In genomic region chr13:109752236-109752863, GRCm38 (mm10) we compare ENCODE assay signal across 13 mouse cellular contexts.
DNase-seq lines count a peak whose midpoint lies in the region; ATAC-seq lines count a peak whose summit lies in the region.
"Had no signal": no experiment of that assay in that cellular context is flagged by ENCODE, and none has a peak within 500 bp of the region (broad histone marks: within the 10 kb centered on the region; RNA-seq: fewer than 3 reads in every experiment).

No protein-coding gene starts in this region.

- H3K4me3 ChIP-seq in limb, embryonic 12.5 days (replicated peaks) = no peak overlapping the region
- no peak overlapping the region for H3K4me3 ChIP-seq in limb, embryonic 10.5 days
- H3K4me3 ChIP-seq in neural tube, embryonic 14.5 days (ENCODE audit: low read depth, low read length) = no peak overlapping the region
- H3K4me3 ChIP-seq: embryonic facial prominence, embryonic 12.5 days; lung, embryonic 15.5 days had no signal

- H3K4me1 ChIP-seq in limb, embryonic 12.5 days (replicated peaks) = peaks cover 8% of the 10 kb centered on the region; the same call in 1 of the 2 replicates
- peaks cover 6% of the 10 kb centered on the region; the same call in 1 of the 2 replicates for H3K4me1 ChIP-seq in limb, embryonic 10.5 days
- no peaks in the 10 kb centered on the region for H3K4me1 ChIP-seq in neural tube, embryonic 14.5 days (ENCODE audit: control insufficient read depth, insufficient read depth, low read length)
- H3K4me1 ChIP-seq: embryonic facial prominence, embryonic 12.5 days; lung, embryonic 15.5 days had no signal

- WGBS in limb, embryonic 12.5 days = 21% methylated on average over 8 of the region's 8 CpGs
- 28% methylated on average over 8 of the region's 8 CpGs for WGBS in limb, embryonic 10.5 days
- WGBS in neural tube, embryonic 14.5 days = 15% methylated on average over 8 of the region's 8 CpGs

- H3K27ac ChIP-seq in limb, embryonic 12.5 days = peak overlapping the region; percentile 20; the same call in 1 of the 2 replicates
- no peak overlapping the region for H3K27ac ChIP-seq in limb, embryonic 10.5 days
- peak overlapping the region; percentile 12; the same call in 1 of the 2 replicates for H3K27ac ChIP-seq in neural tube, embryonic 14.5 days (ENCODE audit: low read depth, low read length)
- H3K27ac ChIP-seq: embryonic facial prominence, embryonic 12.5 days; hindbrain, embryonic 14.5 days; lung, embryonic 15.5 days had no signal

- no peak overlapping the region for H3K4me2 ChIP-seq in limb, embryonic 12.5 days
- H3K4me2 ChIP-seq in neural tube, embryonic 14.5 days (ENCODE audit: low read depth, low read length) = no peak overlapping the region
- H3K4me2 ChIP-seq: embryonic facial prominence, embryonic 12.5 days; hindbrain, embryonic 14.5 days; lung, embryonic 15.5 days had no signal

- H3K27me3 ChIP-seq in limb, embryonic 12.5 days = no peaks in the 10 kb centered on the region
- H3K27me3 ChIP-seq in limb, embryonic 10.5 days (ENCODE audit: low read depth, poor library complexity, severe bottlenecking) = no peaks in the 10 kb centered on the region
- H3K27me3 ChIP-seq in neural tube, embryonic 14.5 days (ENCODE audit: control insufficient read depth, insufficient read depth, low read length) = no peaks in the 10 kb centered on the region
- H3K27me3 ChIP-seq: embryonic facial prominence, embryonic 12.5 days; lung, embryonic 15.5 days had no signal

- DNase-seq in limb, embryonic 10.5 days (ENCODE audit: low spot score) = no peak
- peak; percentile 24 for DNase-seq in embryo, embryonic 10.5 days (ENCODE audit: low spot score)
- peak; percentile 26 for DNase-seq in kidney, adult 18-20 months
- DNase-seq in thymus, postnatal 14 days = no peak
- DNase-seq: heart, adult 11 months; right cerebral cortex, postnatal 4 days had no signal

- no peaks in the 10 kb centered on the region for H3K9me3 ChIP-seq in limb, embryonic 12.5 days
- no peaks in the 10 kb centered on the region for H3K9me3 ChIP-seq in limb, embryonic 10.5 days (replicated peaks)
- no peaks in the 10 kb centered on the region for H3K9me3 ChIP-seq in neural tube, embryonic 14.5 days (ENCODE audit: control insufficient read depth, low read length)
- H3K9me3 ChIP-seq: embryonic facial prominence, embryonic 12.5 days; G1E; lung, embryonic 15.5 days had no signal

- H3K9ac ChIP-seq in limb, embryonic 12.5 days (replicated peaks) = no peak overlapping the region
- H3K9ac ChIP-seq in neural tube, embryonic 14.5 days (replicated peaks; ENCODE audit: low read depth, low read length) = no peak overlapping the region
- H3K9ac ChIP-seq: embryonic facial prominence, embryonic 12.5 days; hindbrain, embryonic 14.5 days; lung, embryonic 15.5 days had no signal

- H3K36me3 ChIP-seq in limb, embryonic 12.5 days = no peaks in the 10 kb centered on the region
- H3K36me3 ChIP-seq in limb, embryonic 10.5 days = no peaks in the 10 kb centered on the region
- no peaks in the 10 kb centered on the region for H3K36me3 ChIP-seq in neural tube, embryonic 14.5 days (ENCODE audit: control insufficient read depth, insufficient read depth, low read length)
- H3K36me3 ChIP-seq: embryonic facial prominence, embryonic 12.5 days; lung, embryonic 15.5 days had no signal

- ATAC-seq in limb, embryonic 12.5 days (ENCODE audit: insufficient number of reproducible peaks, insufficient read depth, low FRiP score, low TSS enrichment, low read depth) = no peak
- peak; percentile 46; the same call in 1 of the 2 replicates for ATAC-seq in neural tube, embryonic 14.5 days (ENCODE audit: low read depth)
- no peak for ATAC-seq in granulocyte monocyte progenitor cell, adult 5-6 weeks (replicated peaks; ENCODE audit: poor library complexity, severe bottlenecking)

Comparison
In these comparisons a context has a peak if more than half of its experiments do, and no peak if none do; other contexts are left out.
1. DNase-seq: peak in embryo, embryonic 10.5 days (single experiment) and kidney, adult 18-20 months (single experiment); none in limb, embryonic 10.5 days (single experiment) and thymus, postnatal 14 days (single experiment).